Mouse (Mus musculus): ENCODE results near the gene Olfr574. TPM values are rescaled to one million over a fixed set of nuclear protein-coding genes. Genes with fewer than 3 reads are reported as not detected.

Olfr574 gene
- not detected for total RNA-seq (2021)

DNA sequence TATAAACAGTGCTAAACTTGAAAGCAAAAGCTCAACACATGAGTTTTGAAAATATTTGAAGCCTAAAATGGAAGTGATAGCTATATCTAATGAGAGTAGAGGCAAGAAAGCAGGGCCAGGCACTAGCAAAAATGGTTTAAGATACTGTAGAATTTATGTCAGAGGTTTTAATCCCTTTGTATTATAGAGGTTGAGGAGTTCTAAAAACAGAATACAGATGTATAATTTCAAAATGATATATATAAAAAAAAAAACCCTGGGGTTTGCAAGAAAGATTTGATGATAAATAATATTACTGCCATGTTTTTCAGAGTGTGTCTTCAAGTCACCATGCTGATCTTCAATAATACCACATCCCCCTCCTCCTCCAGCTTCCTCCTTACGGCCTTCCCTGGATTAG lies at the start of gene Olfr574:
Gene Olfr574, plus strand, starts transcription at position 301 of the 400 bp plus-strand sequence.
- no peak for DNase-seq
- intact Hi-C loops (cut with DNase I) = no loop called here

DNA sequence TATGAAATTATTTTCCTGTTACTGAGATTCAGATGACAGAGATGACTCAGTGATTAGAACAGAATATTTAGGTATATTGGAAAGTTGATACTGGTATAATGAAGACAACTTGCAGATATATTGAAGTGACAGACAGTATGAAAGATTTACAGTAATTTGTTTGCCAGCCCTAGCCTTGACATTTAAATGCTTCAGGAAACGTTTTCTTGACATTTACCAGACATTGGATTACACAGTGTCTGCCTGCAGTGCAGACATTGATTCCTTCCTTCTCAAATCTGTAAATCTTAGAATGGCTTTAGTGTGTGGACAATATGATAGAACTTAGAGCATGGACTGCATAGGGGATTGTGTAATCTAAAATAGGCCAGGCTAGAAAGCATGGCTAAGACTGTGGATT lies 33.0 kb upstream of the Olfr574 start:
- no peak for DNase-seq
- intact Hi-C loops (cut with DNase I) = loop anchor here (10.0 kb wide), 1 partner anchor 220 kb away; the partner anchor contains the start of gene Olfr557

DNA sequence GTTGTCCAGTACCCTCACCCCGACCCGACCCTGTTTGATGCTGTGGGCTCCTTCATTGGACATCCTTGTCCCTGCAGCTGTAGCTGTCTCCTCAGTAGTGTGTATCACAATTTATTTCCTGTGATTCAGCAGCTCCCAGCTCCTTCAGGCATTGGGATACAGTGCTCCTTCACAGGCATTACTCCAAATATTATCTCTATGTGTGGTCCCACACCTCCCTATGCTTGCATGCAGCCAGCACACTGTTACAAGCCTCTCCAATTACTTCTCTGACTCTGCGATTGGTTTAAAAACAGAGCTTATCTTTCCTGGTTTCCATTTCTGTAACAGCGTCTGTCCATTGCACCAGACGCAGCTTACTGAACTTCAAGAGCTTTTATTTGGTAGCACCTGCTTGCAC lies 31.9 kb upstream of the Olfr574 start:
- DNase-seq = no peak
- intact Hi-C loops (cut with DNase I) = loop anchor here (10.0 kb wide), 1 partner anchor 222 kb away; the partner anchor contains the start of gene Olfr557

DNA sequence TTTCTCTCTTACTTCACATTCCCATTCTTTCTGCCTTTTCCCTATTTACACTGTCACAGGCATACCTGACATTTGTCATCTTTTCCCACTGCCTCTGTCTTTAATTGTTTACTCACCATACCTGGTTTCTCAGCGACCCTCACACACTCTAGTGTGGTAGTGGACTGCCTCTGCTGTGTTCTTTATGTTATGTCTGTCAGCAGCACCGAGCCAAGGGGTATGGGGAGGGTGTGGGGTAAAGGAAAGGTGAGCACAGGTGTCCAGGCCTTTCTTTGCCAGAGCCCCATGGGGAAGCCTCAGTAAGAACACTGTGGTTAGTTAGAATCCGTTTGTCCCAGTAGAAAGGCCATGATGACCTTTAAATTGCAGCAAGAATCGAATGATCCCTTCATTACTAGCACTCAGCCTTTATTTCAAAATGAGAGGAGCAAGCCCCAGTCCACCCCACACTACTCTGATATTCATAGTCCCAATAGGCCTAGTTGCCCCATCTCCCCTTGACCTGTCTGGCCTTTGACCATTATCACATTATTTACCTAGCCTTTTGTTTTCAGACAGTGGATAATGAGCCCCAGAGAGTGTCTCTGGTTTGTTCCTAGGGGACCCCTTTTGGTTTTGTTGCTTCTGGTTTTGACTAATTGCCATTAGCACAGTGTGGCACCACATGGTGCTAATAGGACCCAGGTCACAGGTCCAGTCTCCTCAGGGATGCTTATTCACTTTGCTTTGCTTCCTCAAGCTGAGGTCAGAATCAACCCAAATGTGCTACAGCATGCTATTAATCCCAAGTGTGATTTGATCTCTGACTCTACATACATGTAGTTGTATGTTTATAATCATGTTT lies 31.0 kb upstream of the Olfr574 start, which contains the start of gene Olfr571:
Gene Olfr571, minus strand, starts transcription at position 505 of the 844 bp plus-strand sequence.
- intact Hi-C loops (cut with DNase I) = loop anchor here (10.0 kb wide), 1 partner anchor 222 kb away; the partner anchor contains the start of gene Olfr557
- no peak for DNase-seq

DNA sequence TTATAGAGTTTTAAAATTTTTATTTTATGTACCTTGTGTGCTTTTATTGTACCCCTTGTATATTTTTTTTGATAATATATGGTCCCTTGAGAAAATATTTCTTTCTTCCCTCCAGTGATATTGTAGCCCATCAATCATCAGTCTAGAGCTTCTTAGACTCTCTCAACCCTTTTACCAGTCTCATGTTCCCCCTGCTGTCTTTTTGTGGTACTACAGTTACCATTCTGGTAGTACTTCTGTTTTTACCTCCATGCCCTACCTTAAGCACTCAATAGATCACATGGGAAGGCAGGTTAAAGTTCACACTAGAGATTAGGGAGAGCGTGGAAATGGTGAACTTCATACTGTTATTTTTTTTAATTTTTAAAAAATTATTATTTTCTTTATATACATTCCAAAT lies 28.6 kb upstream of the Olfr574 start:
- peak; percentile 32 to 62 for DNase-seq
- intact Hi-C loops (cut with DNase I) = loop anchor here (2.0 to 10.0 kb wide), 3 partner anchors 225 to 407 kb away; partner anchors contain the start of genes Olfr556 and Olfr557

DNA sequence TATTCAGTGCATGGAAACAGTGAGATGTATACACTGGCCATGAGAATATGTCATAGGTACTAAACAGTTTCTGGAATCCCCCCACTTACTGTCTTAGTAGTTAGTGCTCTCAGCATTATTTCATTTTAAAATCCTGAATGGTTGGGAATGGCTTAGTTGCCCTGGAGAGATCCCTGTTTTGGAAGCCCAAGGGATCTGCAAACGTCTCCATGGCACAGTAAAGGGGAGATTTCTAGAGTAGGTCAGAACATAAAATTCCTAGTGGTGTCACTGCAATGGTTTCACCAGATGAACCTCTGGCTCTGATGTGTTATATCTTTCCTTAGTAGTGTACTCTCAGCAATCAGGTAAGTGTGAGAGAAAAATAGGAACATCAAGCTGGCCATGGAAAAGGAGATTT lies 24.2 kb upstream of the Olfr574 start, which contains the start of gene Olfr572:
Gene Olfr572, plus strand, starts transcription at position 301 of the 400 bp plus-strand sequence.
- no peak for DNase-seq
- intact Hi-C loops (cut with DNase I) = no loop called here

DNA sequence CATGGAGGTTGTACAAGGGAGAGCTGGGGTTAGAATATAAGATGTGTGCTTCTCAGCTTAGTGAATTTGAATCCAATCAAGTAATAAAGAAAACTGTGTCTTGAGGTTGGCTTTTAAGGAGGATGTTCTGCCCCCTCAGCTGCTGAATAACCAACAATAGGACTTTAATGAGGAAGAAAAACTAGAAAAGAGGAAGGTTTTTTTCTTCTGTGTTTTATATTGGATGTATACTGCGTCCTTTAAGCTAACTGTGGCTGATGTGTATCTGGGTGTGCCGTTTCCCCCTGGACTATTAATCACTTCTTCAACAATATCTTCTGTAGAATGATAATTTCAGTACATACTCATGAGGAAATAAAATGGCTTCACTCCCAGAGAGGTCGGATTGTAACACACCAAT lies 21.2 kb upstream of the Olfr574 start:
- intact Hi-C loops (cut with DNase I) = no loop called here
- no peak for DNase-seq

DNA sequence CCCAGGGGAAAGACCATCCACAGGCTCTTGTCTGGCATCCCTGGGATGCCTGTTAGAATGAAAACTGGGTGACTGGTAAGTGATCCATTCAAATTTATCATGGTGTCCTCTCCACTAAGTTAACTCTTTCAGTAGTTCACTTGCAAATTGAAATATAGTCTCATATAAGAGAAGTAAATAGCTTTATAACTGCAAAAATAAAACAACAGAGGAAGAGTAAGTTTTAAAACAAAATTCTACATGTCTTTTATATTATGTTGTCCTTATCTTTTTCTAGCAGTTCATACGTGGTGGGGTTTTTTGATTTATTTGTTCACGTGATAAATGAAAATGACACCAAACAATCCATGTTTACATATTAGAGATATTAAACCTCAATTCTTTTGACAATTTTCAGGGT lies 5.8 kb upstream of the Olfr574 start, which contains the start of gene Olfr573-ps1:
Gene Olfr573-ps1, minus strand, starts transcription at position 101 of the 400 bp plus-strand sequence.
- no peak for DNase-seq
- intact Hi-C loops (cut with DNase I) = no loop called here

DNA sequence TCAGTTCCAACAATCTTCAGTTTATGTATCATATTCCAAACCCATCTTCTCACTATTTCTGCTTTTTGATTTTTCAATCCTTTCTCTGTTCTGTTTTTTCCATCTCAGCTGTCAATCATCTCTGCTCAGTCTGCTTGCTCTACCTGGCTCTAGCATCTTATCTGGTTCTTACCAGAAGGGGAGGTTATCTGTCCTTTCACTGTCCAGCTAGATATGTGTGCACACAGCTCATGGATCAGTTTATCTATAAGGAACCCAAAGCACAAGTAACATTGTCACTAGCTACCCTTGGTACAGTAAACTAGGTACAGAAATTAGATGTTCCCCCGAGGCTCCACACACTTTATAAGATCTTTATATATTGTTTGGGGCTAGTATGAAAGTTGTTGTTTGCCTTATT lies 4.8 kb upstream of the Olfr574 start:
- DNase-seq = no peak
- intact Hi-C loops (cut with DNase I) = no loop called here

DNA sequence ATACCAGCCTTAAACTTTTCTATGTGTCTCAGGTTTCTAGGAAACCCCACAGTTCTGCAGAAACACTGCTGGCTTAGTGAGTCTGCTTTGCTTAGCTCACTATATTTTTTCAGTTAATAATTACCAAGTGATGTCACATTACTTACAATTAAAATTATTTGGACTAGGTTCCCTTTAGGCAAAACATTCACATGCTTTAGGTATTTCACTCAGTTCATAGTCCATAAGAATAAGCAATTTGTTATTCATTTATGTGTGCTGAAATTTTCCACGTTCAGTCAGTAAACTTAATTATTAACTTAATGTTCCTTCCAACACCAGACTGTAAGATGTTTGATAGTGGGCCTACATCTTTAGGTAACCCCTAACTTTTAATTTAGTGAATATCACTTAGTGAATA lies 2.5 kb downstream of the Olfr574 start:
- DNase-seq = no peak
- intact Hi-C loops (cut with DNase I) = no loop called here

DNA sequence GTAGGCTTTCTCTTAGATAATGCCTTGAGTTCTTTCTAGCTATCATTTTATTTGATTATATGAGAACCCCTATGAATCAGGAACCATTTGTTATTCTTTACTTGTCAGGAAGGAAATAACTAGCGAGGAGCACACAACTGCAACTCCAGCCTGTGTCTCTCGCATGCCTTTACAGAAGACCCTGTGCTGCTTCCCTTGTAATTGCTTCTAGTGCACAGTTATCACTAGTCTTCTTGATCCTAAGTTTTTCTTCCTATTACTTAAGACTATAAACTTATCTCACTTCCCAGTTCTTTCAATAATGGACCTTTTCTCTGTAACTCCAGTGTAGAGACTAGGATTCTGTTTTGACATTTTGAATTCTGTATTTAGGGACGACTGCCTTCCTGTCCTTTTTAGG lies 9.9 kb downstream of the Olfr574 start:
- intact Hi-C loops (cut with DNase I) = no loop called here
- DNase-seq = no peak

DNA sequence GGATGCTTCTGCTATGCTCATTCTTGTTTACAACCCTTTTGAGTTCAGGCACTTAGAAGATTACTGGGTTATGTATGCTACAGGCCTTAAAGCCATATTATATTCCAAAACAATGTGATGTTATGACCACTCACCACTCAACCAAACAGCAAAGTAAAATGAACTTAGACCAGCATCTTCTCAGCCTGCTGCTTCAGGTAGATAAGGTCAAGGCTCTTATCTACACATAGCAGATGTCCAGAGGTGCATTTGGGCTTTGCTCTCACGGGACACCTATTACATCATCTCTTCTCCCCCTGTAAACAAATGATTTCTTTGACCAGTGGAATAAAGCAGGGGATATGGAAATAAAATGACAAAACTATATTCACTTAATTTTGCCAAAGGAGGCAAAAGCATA lies 10.3 kb downstream of the Olfr574 start, which contains the start of gene Olfr575:
Gene Olfr575, minus strand, starts transcription at position 183 of the 400 bp plus-strand sequence.
- intact Hi-C loops (cut with DNase I) = no loop called here
- no peak for DNase-seq

DNA sequence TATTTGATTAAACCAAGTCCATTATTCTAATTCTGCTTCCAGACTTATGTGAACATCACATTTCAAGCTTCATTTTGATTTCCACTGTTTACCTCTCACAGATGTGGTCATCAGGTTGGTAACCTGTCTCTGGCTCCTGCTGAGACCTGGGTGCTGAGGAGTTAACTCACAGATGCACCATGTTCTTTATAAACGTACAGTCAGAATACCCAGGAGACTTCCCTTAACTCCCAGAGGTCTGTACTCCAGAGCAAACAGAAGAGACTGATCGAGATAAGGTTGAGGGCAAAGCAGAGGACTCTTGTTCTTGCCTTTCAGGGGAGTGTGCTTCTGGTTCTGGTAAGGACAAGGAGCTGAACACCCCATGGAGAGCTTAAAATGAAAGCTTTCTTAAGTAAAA lies 14.1 kb downstream of the Olfr574 start, which contains the start of gene Olfr576:
Gene Olfr576, plus strand, starts transcription at position 301 of the 400 bp plus-strand sequence.
- DNase-seq = no peak
- intact Hi-C loops (cut with DNase I) = no loop called here

DNA sequence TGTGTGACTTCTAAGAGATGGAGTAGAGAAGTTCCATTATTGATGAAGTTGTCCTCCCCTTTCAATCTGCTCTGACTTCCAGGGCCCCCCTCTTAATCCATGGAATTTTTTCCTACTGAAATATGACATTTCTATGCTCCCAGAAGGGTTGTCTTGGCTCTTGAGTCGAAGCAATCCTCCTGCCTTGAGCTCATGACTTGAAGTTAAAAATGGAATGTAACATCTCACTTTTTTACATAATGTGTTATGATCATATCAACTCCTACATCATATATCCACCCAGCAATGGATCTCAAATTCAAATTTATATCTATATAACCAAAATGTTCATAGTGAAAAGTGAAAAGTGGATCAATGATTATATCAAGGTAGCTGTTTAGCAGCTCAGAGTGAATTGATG lies 26.1 kb downstream of the Olfr574 start:
- intact Hi-C loops (cut with DNase I) = no loop called here
- DNase-seq = no peak

DNA sequence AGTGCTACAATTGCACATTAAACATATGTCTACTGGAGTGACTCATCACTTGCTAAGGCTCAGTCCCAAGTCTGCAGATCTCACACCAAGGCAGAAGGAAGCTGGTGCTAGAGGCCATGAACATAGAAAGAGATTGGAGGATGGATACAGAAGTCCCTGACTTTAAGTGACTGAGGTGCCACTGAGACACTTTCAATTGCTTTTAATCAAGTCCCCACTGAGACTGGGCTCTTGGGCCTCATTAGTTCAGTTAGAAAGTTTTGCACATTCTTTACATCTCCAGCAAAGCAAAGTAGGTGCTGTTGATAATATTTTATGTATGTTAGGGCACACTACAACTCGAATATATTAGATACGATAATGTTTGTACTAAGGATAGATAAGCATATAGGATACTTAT lies 27.6 kb downstream of the Olfr574 start, which contains the start of gene Olfr577:
Gene Olfr577, minus strand, starts transcription at position 101 of the 400 bp plus-strand sequence.
- no peak for DNase-seq
- intact Hi-C loops (cut with DNase I) = no loop called here

DNA sequence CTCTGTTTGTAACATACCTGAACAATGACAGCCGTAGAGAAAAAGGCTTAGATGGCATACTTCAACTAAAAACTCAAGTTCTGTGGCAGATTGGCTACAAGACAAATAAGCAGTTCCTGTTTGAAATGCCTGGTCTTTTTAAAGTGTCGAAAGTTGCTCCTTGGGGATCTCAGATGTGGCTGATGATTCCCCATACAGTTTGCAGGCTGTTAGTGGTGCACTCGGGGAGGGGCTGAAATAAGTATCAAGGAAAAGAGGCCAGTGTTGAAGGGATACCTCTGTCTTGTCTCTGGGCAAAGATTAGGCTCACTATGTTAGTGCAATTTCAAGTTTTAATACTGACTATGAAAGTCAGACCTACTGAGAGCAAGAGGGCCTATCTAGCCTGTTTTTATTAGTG lies 41.0 kb downstream of the Olfr574 start, which contains the start of gene Olfr578:
Gene Olfr578, minus strand, starts transcription at position 101 of the 400 bp plus-strand sequence.
- no peak for DNase-seq
- intact Hi-C loops (cut with DNase I) = no loop called here

Other genes starting within 250 kb of the Olfr574 start
- gene Olfr558, start 246.3 kb upstream of the Olfr574 start, total RNA-seq (2021) = 1 to 10 TPM; 6.2 TPM
- not detected for gene Olfr33, start 229.4 kb upstream of the Olfr574 start, total RNA-seq (2021)
- gene Olfr559, start 221.0 kb upstream of the Olfr574 start, total RNA-seq (2021) = not detected
- gene Olfr560, start 189.1 kb upstream of the Olfr574 start, total RNA-seq (2021) = under 1 TPM; 0.12 to 0.57 TPM
- 1 to 10 TPM; 2.1 to 2.2 TPM for gene Olfr78, start 189.0 kb upstream of the Olfr574 start, total RNA-seq (2021)
- gene Olfr561, start 177.2 kb upstream of the Olfr574 start, total RNA-seq (2021) = not detected
- not detected for gene Olfr564, start 145.0 kb upstream of the Olfr574 start, total RNA-seq (2021)
- gene Olfr566, start 89.7 kb upstream of the Olfr574 start, total RNA-seq (2021) = not detected
- not detected for gene Olfr568, start 71.3 kb upstream of the Olfr574 start, total RNA-seq (2021)
- not detected for gene Olfr569, start 57.6 kb upstream of the Olfr574 start, total RNA-seq (2021)
- gene Olfr570, start 53.9 kb upstream of the Olfr574 start, total RNA-seq (2021) = not detected
- not detected for gene Olfr571, start 30.9 kb upstream of the Olfr574 start, total RNA-seq (2021)
- not detected for gene Olfr572, start 24.1 kb upstream of the Olfr574 start, total RNA-seq (2021)
- gene Olfr573-ps1, start 5.9 kb upstream of the Olfr574 start, total RNA-seq (2021) = not detected
- not detected for gene Olfr575, start 10.3 kb downstream of the Olfr574 start, total RNA-seq (2021)
- gene Olfr576, start 14.2 kb downstream of the Olfr574 start, total RNA-seq (2021) = not detected
- gene Olfr577, start 27.5 kb downstream of the Olfr574 start, total RNA-seq (2021) = not detected
- not detected for gene Olfr578, start 40.9 kb downstream of the Olfr574 start, total RNA-seq (2021)
- gene Olfr582, start 89.6 kb downstream of the Olfr574 start, total RNA-seq (2021) = not detected
- gene Olfr583, start 102.8 kb downstream of the Olfr574 start, total RNA-seq (2021) = not detected
- not detected for gene Olfr584, start 133.4 kb downstream of the Olfr574 start, total RNA-seq (2021)
- not detected for gene Olfr585, start 149.3 kb downstream of the Olfr574 start, total RNA-seq (2021)
- not detected for gene Olfr586, start 177.2 kb downstream of the Olfr574 start, total RNA-seq (2021)
- not detected for gene Olfr588-ps1, start 192.4 kb downstream of the Olfr574 start, total RNA-seq (2021)
- not detected for gene Olfr589, start 207.9 kb downstream of the Olfr574 start, total RNA-seq (2021)
- not detected for gene Olfr591, start 229.9 kb downstream of the Olfr574 start, total RNA-seq (2021)
- gene Olfr592, start 236.3 kb downstream of the Olfr574 start, total RNA-seq (2021) = not detected